In the genomic region with DNA sequence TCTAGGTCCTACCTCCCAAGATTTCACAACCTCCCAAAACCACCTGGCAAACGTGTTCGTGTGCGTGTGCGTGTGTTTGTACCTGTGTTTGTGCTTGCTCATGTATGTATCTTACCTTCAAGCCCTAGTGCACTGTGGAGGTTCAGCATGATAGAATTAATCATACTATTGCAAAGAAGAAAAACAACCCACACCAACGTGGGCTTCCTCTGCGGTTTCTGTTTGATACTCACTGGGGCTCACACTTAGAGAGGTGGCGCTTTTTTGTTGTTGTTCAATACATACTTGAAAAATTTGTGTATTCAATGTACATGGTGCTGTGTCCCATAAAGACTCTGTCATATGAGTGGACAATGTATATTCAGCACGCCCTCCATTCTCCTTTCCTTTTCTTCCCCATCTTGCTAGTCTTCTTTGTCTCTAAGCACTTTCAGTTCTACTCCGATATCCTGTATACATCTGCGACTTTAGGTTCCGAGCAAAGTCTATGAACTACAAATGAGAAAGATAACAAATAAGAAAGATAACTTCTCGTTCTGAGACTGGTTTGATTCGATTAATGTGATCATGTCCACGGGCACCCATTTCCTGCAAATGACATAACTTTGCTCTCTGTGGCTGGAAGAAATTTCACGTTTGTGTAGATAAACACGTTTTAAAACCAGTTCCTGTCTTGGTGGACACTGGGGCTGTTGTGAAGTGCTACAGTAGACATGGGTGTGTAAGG, we compare ENCODE assay signal across 12 mouse cellular contexts. TPM values are rescaled to one million over a fixed set of nuclear protein-coding genes. Genes with fewer than 3 reads are reported as not detected.
DNase-seq lines count a peak whose midpoint lies in the region; ATAC-seq lines count a peak whose summit lies in the region.
"Had no signal": no experiment of that assay in that cellular context is flagged by ENCODE, and none has a peak within 500 bp of the region (broad histone marks: within the 10 kb centered on the region; RNA-seq: fewer than 3 reads in every experiment).

No protein-coding gene starts in this region.

- H3K9ac ChIP-seq in liver, embryonic 13.5 days = no peak overlapping the region
- H3K9ac ChIP-seq in intestine, embryonic 14.5 days (ENCODE audit: low read length) = no peak overlapping the region
- H3K9ac ChIP-seq in hindbrain, embryonic 12.5 days = no peak overlapping the region
- H3K9ac ChIP-seq: hindbrain, embryonic 14.5 days; midbrain, embryonic 15.5 days had no signal

- no peak for ATAC-seq in liver, embryonic 13.5 days (ENCODE audit: low read depth)
- peak; percentile 65 for ATAC-seq in CD4-positive, CD25-positive, alpha-beta regulatory T cell, adult 4 months
- ATAC-seq in intestine, embryonic 14.5 days (replicated peaks; ENCODE audit: low FRiP score, low TSS enrichment, low read depth) = no peak
- ATAC-seq in hindbrain, embryonic 12.5 days (ENCODE audit: low FRiP score) = no peak

- WGBS in liver, embryonic 13.5 days (ENCODE audit: insufficient replicate concordance) = 44% methylated on average over 16 of the region's 16 CpGs
- 74% methylated on average over 16 of the region's 16 CpGs for WGBS in intestine, embryonic 14.5 days
- WGBS in hindbrain, embryonic 12.5 days = 91% methylated on average over 16 of the region's 16 CpGs

- H3K9me3 ChIP-seq in liver, embryonic 13.5 days (replicated peaks) = no peaks in the 10 kb centered on the region
- H3K9me3 ChIP-seq in intestine, embryonic 14.5 days (ENCODE audit: control insufficient read depth, low read length) = no peaks in the 10 kb centered on the region
- H3K9me3 ChIP-seq in hindbrain, embryonic 12.5 days (replicated peaks) = no peaks in the 10 kb centered on the region
- H3K9me3 ChIP-seq: midbrain, embryonic 15.5 days had no signal

- H3K4me2 ChIP-seq in liver, embryonic 13.5 days = peak overlapping the region; percentile 28; the same call in 1 of the 2 replicates
- H3K4me2 ChIP-seq in intestine, embryonic 14.5 days (ENCODE audit: low read length) = peak overlapping the region; percentile 31
- no peak overlapping the region for H3K4me2 ChIP-seq in hindbrain, embryonic 12.5 days (replicated peaks)
- H3K4me2 ChIP-seq: hindbrain, embryonic 14.5 days; midbrain, embryonic 15.5 days had no signal

- no peak for DNase-seq in liver, embryonic 13.5 days
- no peak for DNase-seq in liver
- DNase-seq in intestine, embryonic 14.5 days (ENCODE audit: low spot score) = no peak
- DNase-seq in natural killer cell, adult 2 months (ENCODE audit: low spot score in 2 of 2) = peak; percentile 67 to 72
- no peak for DNase-seq in left cerebral cortex, adult 18-20 months (ENCODE audit: low spot score in 2 of 2)
- DNase-seq in kidney, postnatal 10 days = no peak

- no peak overlapping the region for H3K4me3 ChIP-seq in liver, embryonic 13.5 days (replicated peaks)
- H3K4me3 ChIP-seq in intestine, embryonic 14.5 days (ENCODE audit: low read depth, low read length) = no peak overlapping the region
- no peak overlapping the region for H3K4me3 ChIP-seq in hindbrain, embryonic 12.5 days
- H3K4me3 ChIP-seq: erythroblast, embryonic 14.5 days; midbrain, embryonic 15.5 days had no signal

- H3K36me3 ChIP-seq in liver, embryonic 13.5 days = no peaks in the 10 kb centered on the region
- H3K36me3 ChIP-seq in intestine, embryonic 14.5 days (ENCODE audit: control insufficient read depth, insufficient read depth, low read length) = no peaks in the 10 kb centered on the region
- H3K36me3 ChIP-seq in hindbrain, embryonic 12.5 days = no peaks in the 10 kb centered on the region
- H3K36me3 ChIP-seq: midbrain, embryonic 15.5 days had no signal

- H3K27me3 ChIP-seq in liver, embryonic 13.5 days = no peaks in the 10 kb centered on the region
- no peaks in the 10 kb centered on the region for H3K27me3 ChIP-seq in intestine, embryonic 14.5 days (replicated peaks; ENCODE audit: control insufficient read depth, insufficient read depth, low read length)
- H3K27me3 ChIP-seq in hindbrain, embryonic 12.5 days = no peaks in the 10 kb centered on the region
- H3K27me3 ChIP-seq: midbrain, embryonic 15.5 days had no signal

- no peak overlapping the region for H3K27ac ChIP-seq in liver, embryonic 13.5 days
- 0 out of 2 replicates have a peak overlapping the region, but pooled peaks have one; percentile 47 for H3K27ac ChIP-seq in intestine, embryonic 14.5 days (ENCODE audit: low read depth)
- no peak overlapping the region for H3K27ac ChIP-seq in hindbrain, embryonic 12.5 days
- H3K27ac ChIP-seq: hindbrain, embryonic 14.5 days; midbrain, embryonic 15.5 days had no signal

- H3K4me1 ChIP-seq in liver, embryonic 13.5 days (replicated peaks) = peaks cover 9% of the 10 kb centered on the region; the same call in 1 of the 2 replicates
- H3K4me1 ChIP-seq in intestine, embryonic 14.5 days (replicated peaks; ENCODE audit: control insufficient read depth, insufficient read depth, low read length) = 0 out of 2 replicates have a peak, but pooled peaks cover 4% of the 10 kb centered on the region
- H3K4me1 ChIP-seq in hindbrain, embryonic 12.5 days = peaks cover 3% of the 10 kb centered on the region

RNA-seq across cellular contexts. Expression of gene Gm1043, which starts 33.6 kb away (rescaled TPM):
- not detected in 2 replicates for polyA plus RNA-seq in liver, embryonic 13.5 days (2015; fragmentation: Nextera tagmentation; extraction: Ambion mirVana)
- polyA plus RNA-seq in CD4-positive, CD25-positive, alpha-beta regulatory T cell, adult 4 months (2017; shearing (Covaris generic)) = 1 to 10 TPM; 2.4 to 4.2 TPM
- polyA plus RNA-seq in intestine, embryonic 14.5 days (2014; fragmentation: Nextera tagmentation; extraction: Ambion mirVana) = not detected in 2 replicates
- total RNA-seq in left cerebral cortex, adult 18-20 months (2021) = 10 to 100 TPM; 34.0 to 35.9 TPM
- 0.36 and 0.52 TPM in 2 replicates for polyA plus RNA-seq in hindbrain, embryonic 12.5 days (2016; fragmentation: Nextera tagmentation; extraction: Ambion mirVana)
- polyA plus RNA-seq: erythroblast, embryonic 14.5 days; heart, embryonic 11.5 days had no signal

Comparison
In these comparisons a context has a peak if more than half of its experiments do, and no peak if none do; other contexts are left out.
1. DNase-seq: peak in natural killer cell, adult 2 months (2 of 2); none in liver, embryonic 13.5 days (single experiment), liver (single experiment), intestine, embryonic 14.5 days (single experiment), left cerebral cortex, adult 18-20 months (0 of 2) and kidney, postnatal 10 days (single experiment).